Mouse (Mus musculus) ES-Bruce4 (cell line): ENCODE data around the gene Serbp1. TPM values are rescaled to one million over a fixed set of nuclear protein-coding genes. Genes with fewer than 3 reads are reported as not detected.

Experiments used
- H3K27ac ChIP-seq: 2 replicates; pipeline ENCODE4 v1.5.1; 2012; ENCODE audit warnings: low read length, inconsistent platforms; ENCODE audit not compliant: insufficient read depth
- H3K27me3 ChIP-seq: 2 replicates; pipeline ENCODE4 v1.6.1; 2012; ENCODE audit warnings: mild to moderate bottlenecking, low read length, inconsistent platforms; ENCODE audit not compliant: control insufficient read depth, poor library complexity, insufficient read depth, severe bottlenecking
- H3K36me3 ChIP-seq: 2 replicates; pipeline ENCODE4 v1.6.1; 2012; ENCODE audit warnings: inconsistent platforms, mild to moderate bottlenecking, low read length, moderate library complexity; ENCODE audit not compliant: control insufficient read depth, poor library complexity, insufficient read depth, severe bottlenecking
- H3K4me1 ChIP-seq: one replicate; pipeline ENCODE4 v1.8.1; 2011; ENCODE audit warnings: low read length; ENCODE audit not compliant: control insufficient read depth, insufficient read depth
- H3K4me3 ChIP-seq: 2 replicates; pipeline ENCODE4 v1.5.1; 2011; ENCODE audit warnings: low read depth, mild to moderate bottlenecking, low read length
- H3K9ac ChIP-seq: 2 replicates; pipeline ENCODE4 v1.6.1; 2012; ENCODE audit warnings: low read depth, mild to moderate bottlenecking, inconsistent platforms; ENCODE audit not compliant: poor library complexity, severe bottlenecking
- H3K9me3 ChIP-seq: replicated peaks from 2 replicates; pipeline ENCODE4 v1.6.1; 2012; ENCODE audit warnings: mild to moderate bottlenecking, low read length, inconsistent platforms; ENCODE audit not compliant: control insufficient read depth, poor library complexity, insufficient read depth, severe bottlenecking
- CTCF ChIP-seq: IDR thresholded peaks from one replicate; pipeline ENCODE4 v1.8.1; 2011; ENCODE audit warnings: low read depth, low read length
- EP300 ChIP-seq: IDR thresholded peaks from 2 replicates; pipeline ENCODE4 v1.6.1; 2011; ENCODE audit warnings: low read depth, low read length; ENCODE audit not compliant: insufficient read depth
- POLR2A ChIP-seq: IDR thresholded peaks from one replicate; pipeline ENCODE4 v1.8.1; 2011; ENCODE audit warnings: low read length; ENCODE audit not compliant: insufficient read depth
- polyA plus RNA-seq: library from polyadenylated mRNA; stranded (reverse); fragments of >200 nt; gene quantifications from 2 replicates; pipeline ENCODE4 v1.2.4, GENCODE M21; 2011; ENCODE audit warnings: low read depth; ENCODE audit not compliant: missing spikeins, insufficient read depth, insufficient read length

Gene Serbp1
- polyA plus RNA-seq, 1 experiment: 1,955 TPM

DNA sequence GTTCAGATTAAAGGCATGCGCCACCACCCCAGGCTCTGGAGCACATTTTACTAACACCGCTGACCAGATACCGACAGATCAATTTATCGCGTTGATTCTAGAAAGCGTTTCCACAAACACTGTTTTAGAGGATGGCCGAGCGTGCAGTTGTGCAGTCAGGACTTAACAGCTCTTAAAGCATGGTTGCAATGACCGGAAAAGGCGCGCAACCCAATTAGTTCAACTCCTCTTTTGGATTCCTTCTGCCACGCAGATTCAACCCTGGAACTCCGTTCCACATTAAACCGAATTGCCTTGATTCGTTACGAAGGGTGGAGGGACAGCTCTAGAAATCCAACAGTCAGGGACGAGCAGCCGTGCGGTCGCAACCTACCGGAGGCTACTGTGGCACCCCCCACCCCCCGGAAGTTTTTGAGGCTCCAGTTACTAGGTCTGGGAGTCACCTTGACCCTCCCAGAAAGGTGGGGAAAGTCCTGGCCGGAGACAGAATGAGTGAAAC lies 28.2 kb downstream of the Serbp1 start:
- Histone ChIP-seq H3K27ac (peak overlapping the region; percentile 94), H3K4me1 (no peaks in the 10 kb centered on the region), H3K27me3 (no peaks in the 10 kb centered on the region), H3K4me3 (peak overlapping the region; percentile 86), H3K36me3 (peaks cover 28% of the 10 kb centered on the region), H3K9ac (peak overlapping the region; percentile 69), H3K9me3 (no peaks in the 10 kb centered on the region)
- TF ChIP-seq EP300 (no peak), POLR2A (no peak), CTCF (no peak)

DNA sequence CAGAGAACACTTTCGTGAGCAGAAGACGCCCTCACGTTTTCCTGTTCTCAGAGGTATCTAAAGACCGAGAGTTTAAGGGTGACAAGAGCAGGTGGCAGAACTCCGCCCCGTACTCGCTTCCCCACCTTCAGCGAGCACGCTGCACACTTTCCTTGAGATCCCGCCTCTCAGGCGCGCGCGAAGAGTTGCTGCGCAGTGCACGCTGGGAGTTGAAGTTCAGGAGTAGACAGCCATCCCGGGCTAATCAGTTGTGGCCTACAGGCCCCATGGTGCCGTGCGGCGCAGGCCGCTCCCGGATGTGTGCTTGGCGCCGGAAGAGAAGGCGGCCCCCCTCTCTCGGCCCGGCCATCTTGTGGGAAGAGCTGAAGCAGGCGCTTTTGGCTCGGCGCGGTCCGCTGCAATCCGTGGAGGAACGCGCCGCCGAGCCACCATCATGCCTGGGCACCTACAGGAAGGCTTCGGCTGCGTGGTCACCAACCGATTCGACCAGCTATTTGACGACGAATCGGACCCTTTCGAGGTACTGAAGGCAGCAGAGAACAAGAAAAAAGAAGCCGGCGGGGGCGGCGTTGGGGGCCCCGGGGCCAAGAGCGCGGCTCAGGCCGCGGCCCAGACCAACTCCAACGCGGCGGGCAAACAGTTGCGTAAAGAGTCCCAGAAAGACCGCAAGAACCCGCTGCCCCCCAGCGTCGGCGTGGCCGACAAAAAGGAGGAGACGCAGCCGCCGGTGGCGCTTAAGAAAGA lies 28.9 kb downstream of the Serbp1 start:
- Histone ChIP-seq H3K4me1 (no peaks in the 10 kb centered on the region), H3K36me3 (peaks cover 34% of the 10 kb centered on the region), H3K9me3 (no peaks in the 10 kb centered on the region), H3K27ac (peak overlapping the region; percentile 94), H3K4me3 (peak overlapping the region; percentile 95), H3K27me3 (no peaks in the 10 kb centered on the region), H3K9ac (peak overlapping the region; percentile 99)
- TF ChIP-seq EP300 (peak; percentile 20; the same call in 1 of the 2 replicates), POLR2A (no peak)

DNA sequence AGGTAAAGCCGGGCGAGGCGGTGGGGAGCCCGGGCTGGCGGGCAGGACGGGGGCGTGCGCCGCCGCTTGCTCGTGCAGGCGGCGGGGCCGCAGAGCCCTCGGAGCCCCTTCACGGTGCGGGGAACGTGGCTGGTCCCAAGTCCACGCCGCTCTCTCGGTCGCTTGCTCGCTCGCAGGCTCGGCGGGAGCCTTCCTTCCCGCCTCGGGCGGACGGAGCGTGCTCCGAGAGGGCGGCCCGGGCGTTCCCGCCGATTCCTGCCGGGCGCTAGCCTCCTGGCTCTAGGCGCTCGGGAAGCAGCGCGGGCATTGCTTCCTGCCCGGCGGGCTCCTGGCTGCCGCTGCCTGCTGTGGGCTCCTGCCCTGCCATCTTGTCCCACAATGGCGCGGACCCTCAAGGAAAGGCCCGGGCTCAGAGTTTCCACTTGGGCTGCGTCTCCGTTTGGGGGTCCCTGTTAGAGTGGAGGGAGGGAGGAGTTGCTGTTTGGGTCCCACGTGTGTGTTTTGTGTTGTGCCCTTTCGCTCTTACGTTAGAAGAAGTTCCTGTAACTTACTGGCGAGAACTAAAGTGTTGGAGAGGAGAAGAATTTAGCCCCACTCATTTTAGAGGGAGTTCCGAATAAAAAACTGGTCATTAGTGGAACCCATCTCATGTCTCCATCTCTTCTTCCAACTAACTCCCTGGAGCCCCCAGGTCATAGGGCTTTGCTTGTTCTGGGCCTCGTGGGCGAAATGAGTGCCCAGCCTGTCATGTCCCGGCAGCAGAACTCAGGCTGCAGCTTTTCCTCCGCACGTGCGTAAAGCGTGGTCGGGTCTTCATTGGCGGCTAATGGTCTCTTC lies 29.6 kb downstream of the Serbp1 start:
- Histone ChIP-seq H3K4me1 (no peaks in the 10 kb centered on the region), H3K27ac (peak overlapping the region; percentile 66), H3K9ac (peak overlapping the region; percentile 99), H3K36me3 (peaks cover 41% of the 10 kb centered on the region), H3K27me3 (no peaks in the 10 kb centered on the region), H3K4me3 (peak overlapping the region; percentile 95), H3K9me3 (no peaks in the 10 kb centered on the region)
- no peak for TF ChIP-seq EP300
- TF ChIP-seq POLR2A: no peak
- no peak for TF ChIP-seq CTCF

DNA sequence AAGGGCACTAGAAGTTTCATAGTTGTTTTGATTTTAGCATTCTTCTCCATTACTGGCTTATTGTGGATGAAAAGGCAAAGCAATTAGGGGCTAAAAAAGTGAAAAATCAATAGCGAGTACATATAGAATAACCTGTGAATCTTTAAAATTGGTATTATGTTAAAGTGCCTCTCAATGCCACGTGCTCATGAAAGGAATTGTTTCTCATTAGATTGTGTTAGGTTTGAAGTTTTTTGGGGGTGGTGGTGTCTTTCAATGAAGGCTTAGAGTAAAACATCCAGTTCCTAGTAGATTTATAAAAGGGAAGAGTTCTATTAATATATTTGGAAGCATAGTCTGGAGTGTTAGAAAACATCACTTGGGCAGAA lies 30.3 kb downstream of the Serbp1 start:
- Histone ChIP-seq H3K27ac (peak overlapping the region; percentile 66; the same call in 1 of the 2 replicates), H3K9me3 (no peaks in the 10 kb centered on the region), H3K4me3 (peak overlapping the region; percentile 95), H3K9ac (peak overlapping the region; percentile 99), H3K27me3 (no peaks in the 10 kb centered on the region), H3K36me3 (peaks cover 46% of the 10 kb centered on the region), H3K4me1 (no peaks in the 10 kb centered on the region)
- TF ChIP-seq CTCF (no peak), POLR2A (no peak), EP300 (no peak)

DNA sequence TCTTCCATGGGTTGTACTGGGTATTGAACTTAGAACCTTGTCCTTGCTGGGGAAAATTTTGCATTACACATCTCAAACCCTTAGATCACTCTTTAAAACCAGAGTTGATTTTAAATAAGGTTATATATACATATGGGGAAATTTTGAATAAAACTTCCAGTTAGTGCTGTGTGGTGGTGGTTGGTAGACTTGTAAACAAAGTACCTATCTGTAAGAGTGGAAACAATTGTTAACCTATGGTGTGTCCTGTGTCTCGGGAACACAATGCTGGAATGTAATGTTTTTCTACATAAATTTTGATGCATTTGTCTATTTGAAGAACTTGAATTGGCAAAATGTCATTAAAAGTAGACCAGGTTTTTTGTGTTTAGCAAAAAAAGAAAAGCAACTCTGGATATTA lies 31.0 kb downstream of the Serbp1 start:
- Histone ChIP-seq H3K9me3 (no peaks in the 10 kb centered on the region), H3K4me1 (no peaks in the 10 kb centered on the region), H3K4me3 (peak overlapping the region; percentile 95; the same call in 1 of the 2 replicates), H3K9ac (peak overlapping the region; percentile 99), H3K27me3 (no peaks in the 10 kb centered on the region), H3K27ac (no peak overlapping the region), H3K36me3 (peaks cover 53% of the 10 kb centered on the region)
- TF ChIP-seq EP300: no peak
- no peak for TF ChIP-seq CTCF
- no peak for TF ChIP-seq POLR2A
